Mouse (Mus musculus) left cerebral cortex, postnatal 25 days (tissue): ENCODE data around the gene Clip3. TPM values are rescaled to one million over a fixed set of nuclear protein-coding genes. Genes with fewer than 3 reads are reported as not detected.

Experiments used
- total RNA-seq, 2 experiments: library from RNA; stranded (reverse); gene quantifications; 2 replicates each; pipeline ENCODE4 v1.2.3; 2021

Gene Clip3
- total RNA-seq, 2 experiments from 2014 or later = 467 to 489 TPM

Other genes starting within 250 kb of the Clip3 start
- gene Zfp14, start 240.3 kb upstream of the Clip3 start, total RNA-seq = 1 to 10 TPM; 7.2 to 8.5 TPM
- gene Zfp82, start 218.8 kb upstream of the Clip3 start, total RNA-seq = 1 to 10 TPM; 5.0 to 5.1 TPM
- gene Gm26920, start 201.3 kb upstream of the Clip3 start, total RNA-seq = not detected
- 1 to 10 TPM; 7.2 to 7.5 TPM for gene Zfp566, start 201.2 kb upstream of the Clip3 start, total RNA-seq
- gene Zfp260, start 197.0 kb upstream of the Clip3 start, total RNA-seq = 10 to 100 TPM; 64.5 to 64.6 TPM
- gene Zfp382, start 169.8 kb upstream of the Clip3 start, total RNA-seq = 10 to 100 TPM; 34.9 to 36.0 TPM
- gene Zfp146, start 122.0 kb upstream of the Clip3 start, total RNA-seq = 10 to 100 TPM; 48.5 to 49.7 TPM
- gene Cox7a1, start 107.6 kb upstream of the Clip3 start, total RNA-seq = 1 to 10 TPM; 5.5 to 6.0 TPM
- 100 to 1,000 TPM; 180 to 183 TPM for gene Capns1, start 92.9 kb upstream of the Clip3 start, total RNA-seq
- gene Polr2i, start 59.8 kb upstream of the Clip3 start, total RNA-seq = 10 to 100 TPM; 57.6 to 59.5 TPM
- gene Tbcb, start 59.5 kb upstream of the Clip3 start, total RNA-seq = 100 to 1,000 TPM; 130 to 143 TPM
- not detected for gene Ovol3, start 56.0 kb upstream of the Clip3 start, total RNA-seq
- under 1 TPM in 1 of 2 experiments, not detected in 1; 0.34 TPM for gene Thap8, start 11.6 kb upstream of the Clip3 start, total RNA-seq
- 1 to 10 TPM in 1 of 2 experiments, under 1 TPM in 1; 0.73 to 1.5 TPM for gene Wdr62, start 11.3 kb upstream of the Clip3 start, total RNA-seq
- gene Alkbh6, start 17.0 kb downstream of the Clip3 start, total RNA-seq = 10 to 100 TPM; 63.6 to 64.4 TPM
- 1 to 10 TPM; 8.4 to 8.7 TPM for gene Syne4, start 23.1 kb downstream of the Clip3 start, total RNA-seq
- gene E130208F15Rik, start 30.0 kb downstream of the Clip3 start, total RNA-seq = under 1 TPM; 0.32 to 0.55 TPM
- 1 to 10 TPM; 7.2 to 7.8 TPM for gene Sdhaf1, start 32.2 kb downstream of the Clip3 start, total RNA-seq
- gene Lrfn3, start 71.0 kb downstream of the Clip3 start, total RNA-seq = 10 to 100 TPM; 34.0 to 35.2 TPM
- 10 to 100 TPM; 28.7 to 29.8 TPM for gene Tyrobp, start 122.0 kb downstream of the Clip3 start, total RNA-seq
- 1 to 10 TPM in 1 of 2 experiments, not detected in 1; 1.2 TPM for gene Hcst, start 128.1 kb downstream of the Clip3 start, total RNA-seq
- gene Nfkbid, start 130.0 kb downstream of the Clip3 start, total RNA-seq = 1 to 10 TPM; 2.6 to 2.7 TPM
- 1,000 to 10,000 TPM; 1,270 to 1,289 TPM for gene Aplp1, start 153.8 kb downstream of the Clip3 start, total RNA-seq
- gene Kirrel2, start 166.0 kb downstream of the Clip3 start, total RNA-seq = 10 to 100 TPM; 11.4 to 11.7 TPM
- 1 to 10 TPM in 1 of 2 experiments, under 1 TPM in 1; 0.78 to 1.5 TPM for gene Nphs1, start 166.6 kb downstream of the Clip3 start, total RNA-seq
- gene Prodh2, start 201.9 kb downstream of the Clip3 start, total RNA-seq = not detected
- gene Arhgap33, start 243.3 kb downstream of the Clip3 start, total RNA-seq = 100 to 1,000 TPM; 190 to 213 TPM